Mouse (Mus musculus): ENCODE measurements at regions not wholly inside any gene's neighbourhood (a gene's known extent, or its start where the extent isn't known, plus 50 kb on each side); places are given as distances from the start of the nearest gene placed in this dataset.

- no peak for TF ChIP-seq MAFK (IDR thresholded peaks at IDR 0.05; ENCODE audit: borderline replicate concordance, low read depth, low read length)
- TF ChIP-seq MXI1 (IDR thresholded peaks at IDR 0.05; ENCODE audit: low read depth, low read length) = peak; percentile 64; the same call in 1 of the 2 replicates
- TF ChIP-seq USF1 (IDR thresholded peaks at IDR 0.05; ENCODE audit: low read depth, low read length) = peak; percentile 63
- 0 out of 2 replicates have a peak, but pooled peaks have one; percentile 42 for TF ChIP-seq HCFC1 (IDR thresholded peaks at IDR 0.05; ENCODE audit: low read depth, low read length)
Observed at GRCm38 (mm10) chr3:50615384-50616285, 172.2 kb upstream of the Slc7a11 start (continued).

- DNase-seq (ENCODE audit: low read depth, low spot score) = no peak
Observed at GRCm38 (mm10) chr3:50613011-50613410, 169.6 kb upstream of the Slc7a11 start.

GRCm38 (mm10) chr3:50609341-50610012 is 166.1 kb upstream of the Slc7a11 start:
- DNase-seq (ENCODE audit: low read depth, low spot score) = no peak
- H3K36me3 ChIP-seq (ENCODE audit: control insufficient read depth in 1 of 2, insufficient read depth in 2 of 2, low read length in 2 of 2) = peaks cover 0 to 17% of the 10 kb centered on the region in 2 experiments; a peak in 2 of 4 replicates
- no peaks in the 10 kb centered on the region for H3K9me3 ChIP-seq (replicated peaks; ENCODE audit: insufficient read depth, low read length)
- no peaks in the 10 kb centered on the region for H3K27me3 ChIP-seq (ENCODE audit: control insufficient read depth in 1 of 2, insufficient read depth in 2 of 2, low read length in 2 of 2)
- H3K27ac ChIP-seq (ENCODE audit: control insufficient read depth, low read depth, low read length) = no peak overlapping the region
- H3K79me2 ChIP-seq (ENCODE audit: control insufficient read depth, insufficient read depth, low read length, poor library complexity) = no peaks in the 10 kb centered on the region
- no peak overlapping the region for H3K4me3 ChIP-seq (ENCODE audit: control insufficient read depth in 1 of 2, insufficient read depth in 1 of 2, low read depth in 2 of 2, low read length in 2 of 2)
- no peak overlapping the region for H3K9ac ChIP-seq (ENCODE audit: control insufficient read depth, low read depth, low read length, poor library complexity, severe bottlenecking)
- TF ChIP-seq GABPA (IDR thresholded peaks at IDR 0.05; ENCODE audit: low read depth, low read length) = no peak
- no peak for TF ChIP-seq SMC3 (IDR thresholded peaks at IDR 0.05; ENCODE audit: low read depth, low read length)
- TF ChIP-seq GATA1 (IDR thresholded peaks at IDR 0.05; ENCODE audit: low read depth, low read length) = no peak
- TF ChIP-seq MAZ (IDR thresholded peaks at IDR 0.05; ENCODE audit: low read depth, low read length) = no peak
- TF ChIP-seq CTCF (IDR thresholded peaks at IDR 0.05 in 2 of 3, conservative IDR thresholded peaks at IDR 0.05 in 1 of 3; ENCODE audit: control insufficient read depth in 1 of 3, insufficient read depth in 1 of 3, low read depth in 2 of 3, low read length in 3 of 3, poor library complexity in 1 of 3, severe bottlenecking in 1 of 3) = no peak
- TF ChIP-seq ETS1 (IDR thresholded peaks at IDR 0.05; ENCODE audit: low read depth, low read length) = no peak
- no peak for TF ChIP-seq TBP (IDR thresholded peaks at IDR 0.05; ENCODE audit: low read depth, low read length)
- no peak for TF ChIP-seq POLR2AphosphoS5 (IDR thresholded peaks at IDR 0.05; ENCODE audit: borderline replicate concordance, low read depth, low read length)
- TF ChIP-seq ZKSCAN1 (IDR thresholded peaks at IDR 0.05; ENCODE audit: low read depth, low read length) = no peak
- no peak for TF ChIP-seq USF2 (IDR thresholded peaks at IDR 0.05; ENCODE audit: borderline replicate concordance in 1 of 2, insufficient read depth in 1 of 2, low read depth in 1 of 2, low read length in 2 of 2)
- no peak for TF ChIP-seq CHD2 (IDR thresholded peaks at IDR 0.05; ENCODE audit: low read length)
- TF ChIP-seq ZC3H11A (IDR thresholded peaks at IDR 0.05; ENCODE audit: low read depth, low read length) = no peak
- TF ChIP-seq KAT2A (conservative IDR thresholded peaks at IDR 0.05; ENCODE audit: low read depth, low read length) = no peak
- no peak for TF ChIP-seq MXI1 (IDR thresholded peaks at IDR 0.05; ENCODE audit: low read depth, low read length)
- TF ChIP-seq MYC (IDR thresholded peaks at IDR 0.05; ENCODE audit: low read depth, low read length) = no peak
- TF ChIP-seq RAD21 (IDR thresholded peaks at IDR 0.05; ENCODE audit: low read depth, low read length) = no peak
- TF ChIP-seq MAFK (IDR thresholded peaks at IDR 0.05; ENCODE audit: borderline replicate concordance, low read depth, low read length) = no peak
- no peak for TF ChIP-seq USF1 (IDR thresholded peaks at IDR 0.05; ENCODE audit: low read depth, low read length)
- no peak for TF ChIP-seq TAL1 (IDR thresholded peaks at IDR 0.05; ENCODE audit: low read length)
- peaks cover 13 to 17% of the 10 kb centered on the region in 2 experiments for H3K4me1 ChIP-seq (ENCODE audit: control insufficient read depth in 1 of 2, insufficient read depth in 2 of 2, low read length in 2 of 2)

More at GRCm38 (mm10) chr3:50613011-50613410, 169.6 kb upstream of the Slc7a11 start:
- no peaks in the 10 kb centered on the region for H3K27me3 ChIP-seq (ENCODE audit: control insufficient read depth in 1 of 2, insufficient read depth in 2 of 2, low read length in 2 of 2)
- H3K9ac ChIP-seq (ENCODE audit: control insufficient read depth, low read depth, low read length, poor library complexity, severe bottlenecking) = no peak overlapping the region
- no peak overlapping the region for H3K4me3 ChIP-seq (ENCODE audit: control insufficient read depth in 1 of 2, insufficient read depth in 1 of 2, low read depth in 2 of 2, low read length in 2 of 2)
- peaks cover 0 to 19% of the 10 kb centered on the region in 2 experiments; a peak in 2 of 4 replicates for H3K36me3 ChIP-seq (ENCODE audit: control insufficient read depth in 1 of 2, insufficient read depth in 2 of 2, low read length in 2 of 2)
- H3K4me1 ChIP-seq (ENCODE audit: control insufficient read depth in 1 of 2, insufficient read depth in 2 of 2, low read length in 2 of 2) = peaks cover 7 to 17% of the 10 kb centered on the region in 2 experiments
- H3K27ac ChIP-seq (ENCODE audit: control insufficient read depth, low read depth, low read length) = no peak overlapping the region
- H3K9me3 ChIP-seq (replicated peaks; ENCODE audit: insufficient read depth, low read length) = no peaks in the 10 kb centered on the region
- no peaks in the 10 kb centered on the region for H3K79me2 ChIP-seq (ENCODE audit: control insufficient read depth, insufficient read depth, low read length, poor library complexity)
- TF ChIP-seq USF1 (IDR thresholded peaks at IDR 0.05; ENCODE audit: low read depth, low read length) (no peak), ZMIZ1 (IDR thresholded peaks at IDR 0.05; ENCODE audit: low read depth, low read length) (no peak), TAL1 (IDR thresholded peaks at IDR 0.05; ENCODE audit: low read length) (no peak), MYB (IDR thresholded peaks at IDR 0.05; ENCODE audit: low read depth, low read length) (no peak), ZNF384 (IDR thresholded peaks at IDR 0.05; ENCODE audit: low read depth, low read length) (no peak), TCF12 (IDR thresholded peaks at IDR 0.05; ENCODE audit: low read depth, low read length) (no peak), JUND (IDR thresholded peaks at IDR 0.05; ENCODE audit: low read depth, low read length) (no peak), HCFC1 (IDR thresholded peaks at IDR 0.05; ENCODE audit: low read depth, low read length) (no peak), USF2 (IDR thresholded peaks at IDR 0.05; ENCODE audit: borderline replicate concordance in 1 of 2, insufficient read depth in 1 of 2, low read depth in 1 of 2, low read length in 2 of 2) (no peak), POLR2A (IDR thresholded peaks at IDR 0.05; ENCODE audit: control insufficient read depth in 1 of 2, insufficient read depth in 1 of 2, low read depth in 1 of 2, low read length in 2 of 2, poor library complexity in 1 of 2) (no peak), CHD1 (IDR thresholded peaks at IDR 0.05; ENCODE audit: low read depth, low read length) (no peak), KAT2A (conservative IDR thresholded peaks at IDR 0.05; ENCODE audit: low read depth, low read length) (no peak), UBTF (IDR thresholded peaks at IDR 0.05; ENCODE audit: borderline replicate concordance, insufficient read depth, low read depth, low read length) (no peak), MYC (IDR thresholded peaks at IDR 0.05; ENCODE audit: low read depth, low read length) (no peak), NELFE (IDR thresholded peaks at IDR 0.05; ENCODE audit: low read depth, low read length) (no peak)

Data from MEL (cell line).